Mouse (Mus musculus) adrenal gland, adult 10 weeks (tissue): ENCODE measurements around the gene Tmx1. TPM values are rescaled to one million over a fixed set of nuclear protein-coding genes. Genes with fewer than 3 reads are reported as not detected.

Source experiments
- polyA plus RNA-seq: library from polyadenylated mRNA; stranded (reverse); fragments of 350-450 nt; fragmentation: Illumina TruSeq; extraction: RNeasy Lipid Tissue Mini Kit (QIAGEN cat#74804); gene quantifications from one replicate; pipeline ENCODE4 v1.2.3, GENCODE M21; 2014; ENCODE audit warnings: low read depth, low replicate concordance

Tmx1 gene
- 237 TPM for polyA plus RNA-seq

DNA sequence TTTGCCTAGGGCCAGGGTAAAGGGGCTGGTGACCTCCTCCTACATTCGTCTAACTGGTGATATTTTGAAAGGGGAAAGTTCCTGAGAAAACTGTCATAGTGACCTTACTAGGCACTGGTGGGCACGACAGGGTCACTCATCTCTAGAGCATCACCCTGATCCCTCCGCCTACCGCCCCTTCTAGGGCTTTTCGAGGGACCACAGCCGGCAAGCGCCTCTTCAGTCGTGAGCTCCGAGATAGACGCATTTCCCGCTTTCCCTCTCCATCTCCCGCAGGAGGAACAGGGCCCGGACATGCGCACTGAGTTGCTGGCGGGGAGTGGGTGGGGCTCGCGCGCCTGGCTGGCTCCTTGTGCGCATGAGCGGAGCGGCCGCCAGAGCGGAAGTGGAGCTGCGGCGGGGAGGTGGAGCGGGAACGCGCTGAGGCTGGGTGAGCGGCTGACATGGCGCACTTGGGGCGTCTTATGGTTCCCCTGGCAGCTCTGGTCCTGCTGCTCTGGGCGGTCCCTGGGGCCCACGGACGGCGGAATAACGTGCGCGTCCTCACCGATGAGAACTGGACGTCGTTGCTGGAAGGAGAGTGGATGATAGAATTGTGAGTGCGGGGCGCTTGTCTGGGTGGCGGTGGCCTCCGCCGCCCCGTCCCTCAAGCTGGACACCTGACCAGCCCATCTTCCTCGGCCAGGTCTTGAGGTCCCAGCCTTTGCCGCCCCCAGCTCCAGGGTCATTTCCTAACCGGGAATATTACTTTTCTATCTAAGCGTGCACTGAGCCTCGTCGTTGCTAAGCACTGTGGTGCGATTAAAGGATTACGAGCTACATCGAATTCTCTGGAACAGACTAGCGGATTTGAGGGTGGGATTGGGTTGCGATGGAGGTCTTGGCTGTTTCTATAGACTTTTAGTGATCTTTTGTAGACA lies at the start of gene Tmx1:
Gene Tmx1, plus strand, starts transcription at position 370 of the 920 bp plus-strand sequence.

Other genes starting within 250 kb of the Tmx1 start
- gene Pygl, start 221.6 kb upstream of the Tmx1 start, polyA plus RNA-seq = 45.1 TPM
- gene Trim9, start 105.5 kb upstream of the Tmx1 start, polyA plus RNA-seq = 0.93 TPM